Mouse (Mus musculus) cortical plate, adult 2 months (tissue): ENCODE results near the gene Crygd.

Experiments used
- CTCF ChIP-seq: fragments of 200-500 bp; IDR thresholded peaks from 2 replicates; pipeline ENCODE4 v1.5.1; 2011; ENCODE audit warnings: mild to moderate bottlenecking, control low read depth, low read length; ENCODE audit not compliant: insufficient read depth; ENCODE audit errors: extremely low read depth
- POLR2A ChIP-seq: fragments of 200-500 bp; IDR thresholded peaks from 2 replicates; pipeline ENCODE4 v1.6.1; 2011; ENCODE audit warnings: mild to moderate bottlenecking, low read length, control low read depth; ENCODE audit not compliant: insufficient read depth; ENCODE audit errors: extremely low read depth

DNA sequence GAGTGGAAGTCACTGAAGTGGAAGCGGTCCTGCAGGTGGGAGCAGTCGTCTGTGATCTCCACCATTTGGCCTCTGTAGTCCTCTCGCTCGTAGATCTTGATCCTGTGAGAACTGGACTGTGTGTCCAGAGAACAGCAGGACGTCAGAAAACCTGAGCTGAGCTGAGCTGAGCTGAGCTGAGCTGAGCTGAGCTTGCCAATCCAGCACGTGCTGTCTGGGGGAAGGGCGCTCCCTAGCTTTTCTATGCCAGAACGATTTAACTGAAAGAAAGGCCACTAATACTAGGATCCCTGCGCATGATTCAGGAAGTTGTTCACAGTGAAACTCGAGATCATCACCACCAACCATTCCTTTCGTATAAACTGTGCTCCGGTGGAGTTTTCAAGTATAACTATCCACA, 14.5 kb downstream of the Crygd start:
- TF ChIP-seq POLR2A (no peak), CTCF (no peak)
